Mouse (Mus musculus) CH12.LX (cell line): ENCODE measurements around the gene Hes1.

ENCODE experiments used
- BHLHE40 ChIP-seq: IDR thresholded peaks from 2 replicates; pipeline ENCODE4 v1.6.1; 2011; ENCODE audit warnings: mild to moderate bottlenecking, low read depth, low read length, improper control_type of control experiment
- CTCF ChIP-seq, 2 experiments: IDR thresholded peaks in 1 of 2; conservative IDR thresholded peaks in 1 of 2; 2 replicates each; pipeline ENCODE4 v1.5.1; 2011 to 2012; ENCODE audit warnings: low read depth in 2 of 2, low read length in 2 of 2, improper control_type of control experiment in 1 of 2, inconsistent platforms in 1 of 2, mild to moderate bottlenecking in 1 of 2, moderate library complexity in 1 of 2
- ETS1 ChIP-seq: conservative IDR thresholded peaks from 2 replicates; pipeline ENCODE4 v1.6.1; 2012; ENCODE audit warnings: low read depth, mild to moderate bottlenecking, inconsistent platforms, low read length, improper control_type of control experiment, moderate library complexity
- KAT2A ChIP-seq: IDR thresholded peaks from 2 replicates; pipeline ENCODE4 v1.6.1; 2012; ENCODE audit warnings: low read length, improper control_type of control experiment, inconsistent platforms; ENCODE audit not compliant: insufficient replicate concordance
- MAX ChIP-seq: IDR thresholded peaks from 2 replicates; pipeline ENCODE4 v1.6.1; 2011; ENCODE audit warnings: low read length, improper control_type of control experiment
- MXI1 ChIP-seq: IDR thresholded peaks from 2 replicates; pipeline ENCODE4 v1.6.1; 2011; ENCODE audit warnings: mild to moderate bottlenecking, low read depth, low read length, improper control_type of control experiment
- NELFE ChIP-seq: IDR thresholded peaks from 2 replicates; pipeline ENCODE4 v1.6.1; 2011; ENCODE audit warnings: low read depth, low read length, improper control_type of control experiment
- TCF12 ChIP-seq: IDR thresholded peaks from 2 replicates; pipeline ENCODE4 v1.6.1; 2014; ENCODE audit warnings: low read depth, mild to moderate bottlenecking, inconsistent platforms, low read length, improper control_type of control experiment
- USF1 ChIP-seq: IDR thresholded peaks from 2 replicates; pipeline ENCODE4 v1.6.1; 2014; ENCODE audit warnings: low read depth, mild to moderate bottlenecking, inconsistent platforms, low read length, improper control_type of control experiment
- USF2 ChIP-seq: conservative IDR thresholded peaks from 2 replicates; pipeline ENCODE4 v1.6.1; 2011; ENCODE audit warnings: low read depth, low read length, improper control_type of control experiment

DNA sequence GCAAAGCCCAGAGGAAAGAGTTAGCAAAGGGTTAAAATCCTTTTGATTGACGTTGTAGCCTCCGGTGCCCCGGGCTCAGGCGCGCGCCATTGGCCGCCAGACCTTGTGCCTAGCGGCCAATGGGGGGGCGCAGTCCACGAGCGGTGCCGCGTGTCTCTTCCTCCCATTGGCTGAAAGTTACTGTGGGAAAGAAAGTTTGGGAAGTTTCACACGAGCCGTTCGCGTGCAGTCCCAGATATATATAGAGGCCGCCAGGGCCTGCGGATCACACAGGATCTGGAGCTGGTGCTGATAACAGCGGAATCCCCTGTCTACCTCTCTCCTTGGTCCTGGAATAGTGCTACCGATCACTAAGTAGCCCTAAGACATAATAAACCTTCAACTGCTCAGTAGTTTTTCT, 893 bp downstream of the Hes1 start:
- TF ChIP-seq MXI1 (no peak), NELFE (no peak), USF1 (no peak), CTCF (conservative IDR thresholded peaks at IDR 0.05 in 1 of 2, IDR thresholded peaks at IDR 0.05 in 1 of 2; ENCODE audit: low read depth in 2 of 2, low read length in 2 of 2) (no peak), ETS1 (peak; percentile 44; the same call in 1 of the 2 replicates), MAX (no peak; the same call in 1 of the 2 replicates), TCF12 (no peak), USF2 (no peak), KAT2A (no peak), BHLHE40 (peak; percentile 97)
